ENCODE assay signal across 8 mouse cellular contexts in genomic region chr5:117120489-117121466, GRCm38 (mm10). TPM values are rescaled to one million over a fixed set of nuclear protein-coding genes. Genes with fewer than 3 reads are reported as not detected.
DNase-seq lines count a peak whose midpoint lies in the region; ATAC-seq and TF ChIP-seq lines count a peak whose summit lies in the region.

No protein-coding gene starts in this region.

- peak overlapping the region; percentile 91 for H3K4me2 ChIP-seq in embryonic facial prominence, embryonic 13.5 days
- H3K4me2 ChIP-seq in hindbrain, postnatal 0 days (ENCODE audit: low read depth, low read length) = peak overlapping the region; percentile 97

- DNase-seq in cerebellum, adult 2 months = peak in 1 of 2 experiments; percentile 41
- DNase-seq in cerebellum, adult 11-12 months = no peak
- peak; percentile 57 for DNase-seq in 3T3-L1 (ENCODE audit: low read depth, low spot score)
- DNase-seq in hindbrain, postnatal 0 days (ENCODE audit: low spot score) = no peak
- peak; percentile 32 for DNase-seq in lung, postnatal 10 days
- no peak for DNase-seq in layer of hippocampus, adult 9-11 months
- DNase-seq in right cerebral cortex, adult 2 months (ENCODE audit: low spot score in 2 of 2) = no peak

- under 1% methylated on average over 40 of the region's 40 CpGs for WGBS in cerebellum, adult 2 months
- WGBS in embryonic facial prominence, embryonic 13.5 days = 2% methylated on average over 40 of the region's 40 CpGs
- under 1% methylated on average over 40 of the region's 40 CpGs for WGBS in hindbrain, postnatal 0 days

- no peak for TF ChIP-seq POLR2A in cerebellum, adult 2 months (IDR thresholded peaks at IDR 0.05; ENCODE audit: borderline replicate concordance, insufficient read depth, low read length)

- no peaks in the 10 kb centered on the region for H3K36me3 ChIP-seq in embryonic facial prominence, embryonic 13.5 days
- H3K36me3 ChIP-seq in hindbrain, postnatal 0 days (ENCODE audit: insufficient read depth, low read length) = no peaks in the 10 kb centered on the region

- H3K27me3 ChIP-seq in cerebellum, adult 2 months (ENCODE audit: control insufficient read depth, insufficient read depth, low read length) = no peaks in the 10 kb centered on the region
- H3K27me3 ChIP-seq in embryonic facial prominence, embryonic 13.5 days = peaks cover 21% of the 10 kb centered on the region
- no peaks in the 10 kb centered on the region for H3K27me3 ChIP-seq in hindbrain, postnatal 0 days (ENCODE audit: insufficient read depth, low read length)

- peak overlapping the region; percentile 75 for H3K9ac ChIP-seq in embryonic facial prominence, embryonic 13.5 days
- peak overlapping the region; percentile 53 for H3K9ac ChIP-seq in hindbrain, postnatal 0 days (replicated peaks; ENCODE audit: low read length)

- H3K27ac ChIP-seq in cerebellum, adult 2 months (ENCODE audit: insufficient read depth, low read length) = peak overlapping the region; percentile 9
- no peak overlapping the region for H3K27ac ChIP-seq in embryonic facial prominence, embryonic 13.5 days
- H3K27ac ChIP-seq in hindbrain, postnatal 0 days = peak overlapping the region; percentile 12; the same call in 1 of the 2 replicates

- ATAC-seq in embryonic facial prominence, embryonic 13.5 days (ENCODE audit: insufficient number of reproducible peaks, insufficient read depth, low FRiP score, low TSS enrichment, low read depth) = peak; percentile 44
- ATAC-seq in hindbrain, postnatal 0 days = no peak

- H3K9me3 ChIP-seq in embryonic facial prominence, embryonic 13.5 days = no peaks in the 10 kb centered on the region
- no peaks in the 10 kb centered on the region for H3K9me3 ChIP-seq in hindbrain, postnatal 0 days (ENCODE audit: low read length)

- H3K4me3 ChIP-seq in cerebellum, adult 2 months (replicated peaks; ENCODE audit: insufficient read depth, low read depth, low read length) = peak overlapping the region; percentile 96
- H3K4me3 ChIP-seq in embryonic facial prominence, embryonic 13.5 days = peak overlapping the region; percentile 76
- H3K4me3 ChIP-seq in hindbrain, postnatal 0 days (ENCODE audit: low read length) = peak overlapping the region; percentile 62

- TF ChIP-seq CTCF in cerebellum, adult 2 months (IDR thresholded peaks at IDR 0.05; ENCODE audit: borderline replicate concordance, insufficient read depth, low read depth, low read length) = no peak
- TF ChIP-seq CTCF in hindbrain, postnatal 0 days (IDR thresholded peaks at IDR 0.05; ENCODE audit: low read depth) = no peak

- H3K4me1 ChIP-seq in cerebellum, adult 2 months (ENCODE audit: control insufficient read depth, insufficient read depth, low read length) = peaks cover 2% of the 10 kb centered on the region; the same call in 1 of the 2 replicates
- H3K4me1 ChIP-seq in embryonic facial prominence, embryonic 13.5 days = peaks cover 29% of the 10 kb centered on the region
- H3K4me1 ChIP-seq in hindbrain, postnatal 0 days (ENCODE audit: insufficient read depth, low read length) = peaks cover 8% of the 10 kb centered on the region; the same call in 1 of the 2 replicates

RNA-seq across cellular contexts. Expression of gene Taok3, which starts 0.8 kb away (rescaled TPM):
- 43.6 and 47.0 TPM in 2 replicates for polyA plus RNA-seq in cerebellum, adult 2 months (2012; rRNA removed)
- polyA plus RNA-seq in embryonic facial prominence, embryonic 13.5 days (2015; fragmentation: Nextera tagmentation; extraction: Ambion mirVana) = 14.3 and 16.3 TPM in 2 replicates
- 21.0 and 27.3 TPM in 2 replicates for total RNA-seq in hindbrain, postnatal 0 days (2014; rRNA removed)
- polyA plus RNA-seq in hindbrain, postnatal 0 days (2015; fragmentation: Nextera tagmentation; extraction: Ambion mirVana) = 50.2 and 51.9 TPM in 2 replicates

RNA-seq across cellular contexts. Expression of gene Suds3, which starts 4.9 kb away (rescaled TPM):
- 119 and 127 TPM in 2 replicates for polyA plus RNA-seq in cerebellum, adult 2 months (2012; rRNA removed)
- 87.8 and 89.7 TPM in 2 replicates for polyA plus RNA-seq in embryonic facial prominence, embryonic 13.5 days (2015; fragmentation: Nextera tagmentation; extraction: Ambion mirVana)
- 83.4 and 99.7 TPM in 2 replicates for total RNA-seq in hindbrain, postnatal 0 days (2014; rRNA removed)
- polyA plus RNA-seq in hindbrain, postnatal 0 days (2015; fragmentation: Nextera tagmentation; extraction: Ambion mirVana) = 65.4 and 68.1 TPM in 2 replicates

Comparison
In these comparisons a context has a peak if more than half of its experiments do, and no peak if none do; other contexts are left out.
1. DNase-seq: peak in 3T3-L1 (single experiment) and lung, postnatal 10 days (single experiment); none in cerebellum, adult 11-12 months (single experiment), hindbrain, postnatal 0 days (single experiment), layer of hippocampus, adult 9-11 months (single experiment) and right cerebral cortex, adult 2 months (0 of 2).
2. Peak in every context shown above with its lines, with median percentiles within 50 percentile points of each other: H3K4me3 ChIP-seq.